Mouse (Mus musculus) ES-Bruce4 (cell line): ENCODE data around the gene Ackr2. TPM values are rescaled to one million over a fixed set of nuclear protein-coding genes. Genes with fewer than 3 reads are reported as not detected.

Experiments
- H3K27ac ChIP-seq: 2 replicates; pipeline ENCODE4 v1.5.1; 2012; ENCODE audit warnings: low read length, inconsistent platforms; ENCODE audit not compliant: insufficient read depth
- H3K27me3 ChIP-seq: 2 replicates; pipeline ENCODE4 v1.6.1; 2012; ENCODE audit warnings: mild to moderate bottlenecking, low read length, inconsistent platforms; ENCODE audit not compliant: control insufficient read depth, poor library complexity, insufficient read depth, severe bottlenecking
- H3K36me3 ChIP-seq: 2 replicates; pipeline ENCODE4 v1.6.1; 2012; ENCODE audit warnings: inconsistent platforms, mild to moderate bottlenecking, low read length, moderate library complexity; ENCODE audit not compliant: control insufficient read depth, poor library complexity, insufficient read depth, severe bottlenecking
- H3K4me1 ChIP-seq: one replicate; pipeline ENCODE4 v1.8.1; 2011; ENCODE audit warnings: low read length; ENCODE audit not compliant: control insufficient read depth, insufficient read depth
- H3K4me3 ChIP-seq: 2 replicates; pipeline ENCODE4 v1.5.1; 2011; ENCODE audit warnings: low read depth, mild to moderate bottlenecking, low read length
- H3K9ac ChIP-seq: 2 replicates; pipeline ENCODE4 v1.6.1; 2012; ENCODE audit warnings: low read depth, mild to moderate bottlenecking, inconsistent platforms; ENCODE audit not compliant: poor library complexity, severe bottlenecking
- H3K9me3 ChIP-seq: replicated peaks from 2 replicates; pipeline ENCODE4 v1.6.1; 2012; ENCODE audit warnings: mild to moderate bottlenecking, low read length, inconsistent platforms; ENCODE audit not compliant: control insufficient read depth, poor library complexity, insufficient read depth, severe bottlenecking
- CTCF ChIP-seq: IDR thresholded peaks from one replicate; pipeline ENCODE4 v1.8.1; 2011; ENCODE audit warnings: low read depth, low read length
- EP300 ChIP-seq: IDR thresholded peaks from 2 replicates; pipeline ENCODE4 v1.6.1; 2011; ENCODE audit warnings: low read depth, low read length; ENCODE audit not compliant: insufficient read depth
- POLR2A ChIP-seq: IDR thresholded peaks from one replicate; pipeline ENCODE4 v1.8.1; 2011; ENCODE audit warnings: low read length; ENCODE audit not compliant: insufficient read depth
- polyA plus RNA-seq: library from polyadenylated mRNA; stranded (reverse); fragments of >200 nt; gene quantifications from 2 replicates; pipeline ENCODE4 v1.2.4, GENCODE M21; 2011; ENCODE audit warnings: low read depth; ENCODE audit not compliant: missing spikeins, insufficient read depth, insufficient read length

The Ackr2 gene
- polyA plus RNA-seq, 1 experiment = not detected

GRCm38 (mm10) chr9:121860921-121861320 lies 37.2 kb upstream of the Ackr2 start:
- Histone ChIP-seq H3K4me1 (no peaks in the 10 kb centered on the region), H3K36me3 (no peaks in the 10 kb centered on the region), H3K4me3 (no peak overlapping the region), H3K9me3 (no peaks in the 10 kb centered on the region), H3K9ac (no peak overlapping the region), H3K27ac (no peak overlapping the region), H3K27me3 (no peaks in the 10 kb centered on the region)
- TF ChIP-seq EP300 = no peak
- TF ChIP-seq POLR2A = no peak
- TF ChIP-seq CTCF = no peak

- Histone ChIP-seq H3K4me3 (no peak overlapping the region), H3K27ac (no peak overlapping the region), H3K36me3 (no peaks in the 10 kb centered on the region), H3K27me3 (no peaks in the 10 kb centered on the region), H3K9me3 (no peaks in the 10 kb centered on the region), H3K4me1 (no peaks in the 10 kb centered on the region), H3K9ac (no peak overlapping the region)
- TF ChIP-seq CTCF (no peak), EP300 (no peak), POLR2A (no peak)
Observed at GRCm38 (mm10) chr9:121864837-121865236, 33.3 kb upstream of the Ackr2 start.

- no peak overlapping the region for H3K9ac ChIP-seq
- H3K4me3 ChIP-seq = no peak overlapping the region
- no peaks in the 10 kb centered on the region for H3K27me3 ChIP-seq
- no peaks in the 10 kb centered on the region for H3K4me1 ChIP-seq
- H3K27ac ChIP-seq = no peak overlapping the region
- no peaks in the 10 kb centered on the region for H3K36me3 ChIP-seq
- TF ChIP-seq POLR2A (no peak), EP300 (no peak), CTCF (no peak)
- no peaks in the 10 kb centered on the region for H3K9me3 ChIP-seq
Observed at GRCm38 (mm10) chr9:121865425-121866008, 32.6 kb upstream of the Ackr2 start.

GRCm38 (mm10) chr9:121867632-121868031 lies 30.5 kb upstream of the Ackr2 start:
- H3K4me1 ChIP-seq = no peaks in the 10 kb centered on the region
- H3K27me3 ChIP-seq = no peaks in the 10 kb centered on the region
- H3K9ac ChIP-seq = no peak overlapping the region
- H3K9me3 ChIP-seq = no peaks in the 10 kb centered on the region
- H3K4me3 ChIP-seq = no peak overlapping the region
- H3K36me3 ChIP-seq = no peaks in the 10 kb centered on the region
- H3K27ac ChIP-seq = no peak overlapping the region
- no peak for TF ChIP-seq POLR2A
- TF ChIP-seq CTCF = no peak
- no peak for TF ChIP-seq EP300

- H3K9ac ChIP-seq = no peak overlapping the region
- H3K9me3 ChIP-seq = no peaks in the 10 kb centered on the region
- H3K27me3 ChIP-seq = no peaks in the 10 kb centered on the region
- H3K4me1 ChIP-seq = no peaks in the 10 kb centered on the region
- H3K4me3 ChIP-seq = no peak overlapping the region
- no peak overlapping the region for H3K27ac ChIP-seq
- TF ChIP-seq POLR2A = no peak
- TF ChIP-seq CTCF = no peak
- TF ChIP-seq EP300 = no peak
- no peaks in the 10 kb centered on the region for H3K36me3 ChIP-seq
Observed at GRCm38 (mm10) chr9:121868236-121868635, 29.9 kb upstream of the Ackr2 start.

GRCm38 (mm10) chr9:121869432-121869831 lies 28.7 kb upstream of the Ackr2 start:
- Histone ChIP-seq H3K27ac (no peak overlapping the region), H3K36me3 (no peaks in the 10 kb centered on the region), H3K9ac (no peak overlapping the region), H3K4me1 (no peaks in the 10 kb centered on the region), H3K9me3 (no peaks in the 10 kb centered on the region), H3K4me3 (no peak overlapping the region), H3K27me3 (no peaks in the 10 kb centered on the region)
- TF ChIP-seq POLR2A = no peak
- no peak for TF ChIP-seq CTCF
- TF ChIP-seq EP300 = no peak
